Mouse (Mus musculus) lung, postnatal 4 days (tissue): ENCODE measurements at regions not wholly inside any gene's neighbourhood (a gene's known extent, or its start where the extent isn't known, plus 50 kb on each side); places are given as distances from the start of the nearest gene placed in this dataset.
A peak's percentile ranks its signal among the peaks of the same experiment; 100 is the strongest.
"Not testable (repeated sequence)": the region's sequence is repeated elsewhere in the genome, so short reads cannot be mapped to it uniquely, and the experiment has no call there.

Experiments used
- DNase-seq, 2 experiments: peaks; one replicate each; pipeline ENCODE4 v3.0.0; 2021

DNA sequence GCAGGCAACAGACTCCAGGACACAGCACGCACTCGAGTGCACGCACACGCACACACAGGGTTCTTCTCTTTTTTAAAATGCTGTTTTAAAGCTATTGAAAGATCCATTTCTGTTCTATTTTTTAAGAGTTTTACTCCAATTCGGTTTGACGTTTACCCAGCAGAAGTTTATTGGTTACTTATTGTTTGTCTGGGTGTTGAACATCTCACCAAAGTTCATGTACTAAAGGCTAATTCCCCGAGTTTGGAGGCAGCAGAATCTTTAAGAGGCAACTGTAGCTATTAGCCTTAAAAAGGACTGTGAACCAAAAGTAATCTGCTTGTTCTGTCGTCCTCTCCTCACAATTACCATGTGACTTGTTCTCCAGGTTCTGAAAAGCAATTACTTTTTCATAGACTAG is 263.0 kb upstream of the Nfia start:
- DNase-seq = no peak

DNA sequence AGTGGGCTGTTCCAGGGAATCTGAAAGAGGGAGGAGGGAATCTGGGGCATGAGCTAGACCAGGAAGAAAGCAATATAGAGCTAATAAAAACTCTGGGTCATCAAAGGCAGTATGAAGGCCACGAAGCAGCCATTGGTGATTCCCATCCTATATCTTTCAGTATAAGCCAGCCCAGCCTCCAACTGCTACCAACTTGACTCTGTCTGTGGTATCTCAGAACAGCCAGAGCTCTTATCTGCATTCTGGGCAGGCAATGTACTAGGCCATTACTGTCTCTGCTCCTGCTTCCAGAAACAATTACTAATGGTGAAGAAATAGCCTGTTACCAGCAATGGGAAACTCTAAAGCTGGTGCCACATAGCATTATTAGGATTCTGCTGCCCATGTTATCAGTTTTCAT is 266.8 kb upstream of the Nfia start:
- no peak for DNase-seq

- no peak for DNase-seq
These were observed 281.2 kb upstream of the Nfia start for GRCm38 (mm10) chr4:97491248-97491804.

GRCm38 (mm10) chr4:97486354-97486753 is 286.2 kb upstream of the Nfia start:
- DNase-seq = no peak

DNA sequence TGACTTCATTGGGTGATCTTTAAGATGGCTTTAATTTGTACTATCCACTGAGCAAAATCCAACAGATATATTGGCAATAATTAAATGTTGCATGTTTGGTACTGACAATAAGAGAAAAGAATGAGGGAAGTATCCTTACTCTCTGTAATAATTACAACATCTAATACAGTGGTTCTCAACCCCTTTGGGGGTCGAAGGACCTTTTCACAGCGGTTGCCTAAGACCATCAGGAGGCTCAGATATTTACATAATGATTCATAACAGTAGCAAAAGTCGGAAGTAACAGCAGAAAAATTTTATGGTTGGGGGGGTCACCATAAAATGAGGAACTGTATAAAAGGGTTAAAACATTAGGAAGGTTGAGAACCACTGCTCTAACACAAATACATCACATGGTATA is 287.3 kb upstream of the Nfia start:
- no peak for DNase-seq

DNA sequence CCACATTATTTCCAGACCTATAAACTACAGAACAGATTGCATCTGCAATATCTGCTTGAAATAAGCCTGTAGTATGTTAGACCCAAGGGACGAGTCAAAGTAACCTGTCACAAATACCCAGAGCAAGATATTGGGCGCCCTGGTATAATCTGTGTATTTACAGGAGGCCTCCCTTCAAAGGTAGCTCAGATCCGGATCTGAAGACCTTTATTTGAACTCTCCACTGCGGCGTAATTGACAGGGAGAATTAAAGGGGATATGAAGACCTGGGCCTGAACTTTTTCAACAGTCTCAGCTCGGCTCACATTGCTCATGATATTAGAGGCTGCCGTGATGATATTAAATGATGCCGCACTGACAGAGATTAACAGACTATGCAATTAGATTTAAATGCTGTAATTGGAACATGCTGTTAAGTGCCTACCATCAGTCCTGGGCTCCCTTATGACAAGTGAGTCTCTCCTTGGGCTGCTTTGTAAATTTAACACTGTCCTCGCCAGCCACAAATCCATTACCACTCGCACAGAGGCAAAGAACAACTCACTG is 289.8 kb upstream of the Nfia start:
- no peak for DNase-seq

- DNase-seq = no peak
These were observed 290.7 kb upstream of the Nfia start for GRCm38 (mm10) chr4:97481836-97482235.

GRCm38 (mm10) chr4:97476571-97477190 is 293.7 kb upstream of the Gm10192 start:
- DNase-seq = peak; percentile 31 to 73

DNA sequence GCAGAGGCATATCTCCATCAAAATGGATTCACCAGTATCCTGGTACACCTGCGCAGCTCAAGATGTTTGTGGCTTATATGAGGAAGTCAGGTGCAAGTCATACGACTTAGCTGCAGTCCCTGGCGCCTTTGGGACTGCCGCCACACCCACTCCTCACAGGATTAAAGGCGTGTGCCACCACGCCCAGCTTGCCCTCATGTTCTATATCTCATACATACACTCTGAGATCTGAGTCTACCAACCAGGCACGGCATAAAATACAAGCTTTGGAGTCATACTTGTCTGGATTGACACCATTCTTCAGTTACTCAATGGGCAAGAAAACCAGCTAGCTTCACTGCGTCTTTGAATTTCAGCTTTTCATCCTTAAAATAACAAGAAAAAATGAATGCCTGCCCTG is 290.5 kb upstream of the Gm10192 start:
- DNase-seq = not testable (repeated sequence)

- DNase-seq = no peak
These were observed 283.1 kb upstream of the Gm10192 start for GRCm38 (mm10) chr4:97465932-97466666.

GRCm38 (mm10) chr4:97465517-97465916 is 282.6 kb upstream of the Gm10192 start:
- DNase-seq = no peak

GRCm38 (mm10) chr4:97461177-97461576 is 278.2 kb upstream of the Gm10192 start:
- no peak for DNase-seq

DNA sequence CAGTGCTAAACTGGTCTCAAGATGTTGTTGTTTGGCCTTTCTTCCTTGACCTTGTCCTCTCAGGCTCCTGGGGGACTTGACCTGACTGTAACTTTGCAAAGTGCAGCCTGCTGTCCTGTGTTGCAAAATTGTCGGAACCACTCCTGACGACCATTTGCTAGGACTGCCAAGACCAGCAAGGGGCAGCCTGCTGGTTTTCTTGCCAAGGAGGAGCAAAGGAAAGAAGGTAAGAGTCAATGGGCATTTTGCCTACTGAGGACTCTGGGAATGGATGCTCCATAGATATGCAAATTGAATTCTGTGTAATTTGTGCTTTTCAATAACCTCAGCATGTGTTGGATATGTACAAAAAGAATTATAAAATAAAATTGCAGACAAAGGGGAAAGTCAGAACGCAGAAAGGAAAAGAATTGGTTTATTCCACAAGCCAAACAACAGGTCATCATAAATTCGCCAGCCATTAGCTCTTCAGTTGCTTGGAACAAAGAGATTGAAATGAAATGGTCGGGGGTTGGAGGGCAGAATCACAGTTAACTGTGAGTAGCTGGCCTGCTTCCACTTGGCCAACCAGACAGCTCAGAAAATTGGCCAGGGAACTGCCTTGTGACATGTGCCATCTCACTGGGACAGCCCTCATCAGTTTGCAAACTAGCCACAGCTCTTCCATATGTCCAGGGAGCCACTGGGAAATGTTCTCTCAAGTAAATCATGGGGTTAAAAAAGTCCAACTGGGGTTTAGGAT is 256.5 kb upstream of the Gm10192 start:
- no peak for DNase-seq

- DNase-seq = no peak
These were observed 249.7 kb upstream of the Gm10192 start for GRCm38 (mm10) chr4:97432681-97433080.

GRCm38 (mm10) chr4:97432094-97432493 is 249.1 kb upstream of the Gm10192 start:
- DNase-seq = no peak

- DNase-seq = no peak
These were observed 248.3 kb upstream of the Gm10192 start for GRCm38 (mm10) chr4:97431239-97431638.

- no peak for DNase-seq
These were observed 236.9 kb upstream of the Gm10192 start for GRCm38 (mm10) chr4:97419845-97420244.

GRCm38 (mm10) chr4:97418616-97419015 is 235.7 kb upstream of the Gm10192 start:
- peak; percentile 9 to 27 for DNase-seq

GRCm38 (mm10) chr4:97417943-97418342 is 235.0 kb upstream of the Gm10192 start:
- no peak for DNase-seq

DNA sequence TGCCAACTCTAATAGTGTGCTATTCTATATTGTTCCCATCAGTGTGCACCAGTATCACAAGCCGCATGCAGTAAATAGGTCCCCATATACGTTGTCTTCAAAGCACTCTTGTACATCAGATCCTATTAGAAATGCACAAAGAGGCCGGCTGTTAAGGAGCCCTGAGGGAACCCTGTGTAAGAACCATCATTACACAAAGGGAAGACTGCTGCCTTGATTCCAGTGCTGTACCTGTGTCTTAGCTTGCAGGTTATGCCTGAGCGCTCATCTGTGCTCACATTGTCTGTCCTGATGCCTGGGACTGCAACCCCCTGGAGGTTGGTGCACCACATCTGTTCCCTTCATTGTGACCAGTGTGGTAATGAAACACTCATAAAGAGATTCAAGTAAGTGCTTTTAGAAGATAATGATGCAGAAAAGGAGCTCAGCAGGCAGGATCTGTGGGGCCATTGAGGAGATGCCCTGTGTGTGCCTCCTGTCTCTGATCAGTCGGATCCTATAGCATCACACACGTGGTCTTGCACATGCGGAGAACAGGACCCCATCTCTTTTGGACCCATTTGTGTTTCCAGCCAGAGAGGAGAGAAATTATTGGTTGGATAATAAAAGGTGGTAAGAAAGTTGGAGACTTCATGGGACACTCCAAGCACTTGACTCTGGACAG is 225.8 kb upstream of the Gm10192 start:
- no peak for DNase-seq

DNA sequence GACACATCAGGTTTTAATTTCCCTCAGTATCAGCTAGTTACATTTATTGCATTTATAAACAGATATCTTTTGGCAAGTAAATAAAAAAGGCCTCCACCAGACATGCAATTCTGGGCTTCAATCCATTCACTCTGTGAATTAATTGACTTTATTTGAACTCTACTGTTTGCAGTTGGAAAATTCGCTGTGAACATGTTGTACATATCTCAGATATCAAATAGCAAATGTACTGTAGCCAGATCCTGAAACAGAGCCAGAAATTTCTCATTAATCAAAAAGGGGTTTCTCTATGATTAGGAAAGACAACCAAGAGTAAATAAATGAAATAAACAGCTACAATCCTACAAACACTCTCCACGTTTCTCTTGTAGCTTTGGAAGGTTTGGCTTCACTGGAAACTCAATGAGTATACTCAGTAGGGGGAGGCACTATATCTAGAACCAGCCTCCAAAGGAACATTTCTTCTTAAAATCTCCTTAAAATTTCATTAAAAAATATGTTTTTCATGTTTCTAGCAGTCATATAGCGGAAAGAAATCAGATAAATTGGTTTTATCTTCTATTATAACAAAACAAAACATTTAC is 211.8 kb upstream of the Gm10192 start:
- no peak for DNase-seq

- peak; percentile 68 to 77 for DNase-seq
These were observed 198.1 kb upstream of the Gm10192 start for GRCm38 (mm10) chr4:97381084-97381483.
